Mouse (Mus musculus) Patski (cell line): ENCODE data around the gene Atad5. TPM values are rescaled to one million over a fixed set of nuclear protein-coding genes. Genes with fewer than 3 reads are reported as not detected.
"Not testable (repeated sequence)": the region's sequence is repeated elsewhere in the genome, so short reads cannot be mapped to it uniquely, and the experiment has no call there.

Experiments used
- ATAC-seq: fragments of 100-300 bp; one replicate; pipeline ENCODE4 v1.8.0; 2021
- CTCF ChIA-PET: fragments of 350-600 bp; sonication (Branson Sonifier 250); formaldehyde crosslinking; loops from one replicate; lab custom pipeline; 2022; ENCODE audit warnings: inconsistent platforms; lab: Charles Lee
- POLR2A ChIA-PET: fragments of 350-600 bp; sonication (Branson Sonifier 250); formaldehyde crosslinking; loops from one replicate; lab custom pipeline; 2022; ENCODE audit warnings: antibody characterized with exemption, inconsistent platforms; lab: Charles Lee
- DNase-seq: peaks from one replicate; pipeline ENCODE4 v3.0.0-alpha.2; 2011; ENCODE audit warnings: low read depth, low spot score
- H3K27me3 ChIP-seq: fragments of 371-371 bp; one replicate; pipeline ENCODE4 v1.5.1; 2021
- CTCF ChIP-seq: fragments of 100-300 bp; IDR thresholded peaks from one replicate; pipeline ENCODE4 v1.5.1; 2021
- in situ Hi-C: fragments of 300-500 bp; cut with MboI; formaldehyde crosslinking; loops from 3 replicates; pipeline ENCODE4 v1.11.1; 2018; ENCODE audit warnings: low pct_unique_long_range_greater_than_20kb, mixed read lengths
- polyA plus RNA-seq: library from polyadenylated mRNA; unstranded; gene quantifications from one replicate; pipeline ENCODE4 v1.2.3, GENCODE M21; 2021

Atad5 gene
- polyA plus RNA-seq, 1 experiment from 2014 or later = 4.5 TPM

DNA sequence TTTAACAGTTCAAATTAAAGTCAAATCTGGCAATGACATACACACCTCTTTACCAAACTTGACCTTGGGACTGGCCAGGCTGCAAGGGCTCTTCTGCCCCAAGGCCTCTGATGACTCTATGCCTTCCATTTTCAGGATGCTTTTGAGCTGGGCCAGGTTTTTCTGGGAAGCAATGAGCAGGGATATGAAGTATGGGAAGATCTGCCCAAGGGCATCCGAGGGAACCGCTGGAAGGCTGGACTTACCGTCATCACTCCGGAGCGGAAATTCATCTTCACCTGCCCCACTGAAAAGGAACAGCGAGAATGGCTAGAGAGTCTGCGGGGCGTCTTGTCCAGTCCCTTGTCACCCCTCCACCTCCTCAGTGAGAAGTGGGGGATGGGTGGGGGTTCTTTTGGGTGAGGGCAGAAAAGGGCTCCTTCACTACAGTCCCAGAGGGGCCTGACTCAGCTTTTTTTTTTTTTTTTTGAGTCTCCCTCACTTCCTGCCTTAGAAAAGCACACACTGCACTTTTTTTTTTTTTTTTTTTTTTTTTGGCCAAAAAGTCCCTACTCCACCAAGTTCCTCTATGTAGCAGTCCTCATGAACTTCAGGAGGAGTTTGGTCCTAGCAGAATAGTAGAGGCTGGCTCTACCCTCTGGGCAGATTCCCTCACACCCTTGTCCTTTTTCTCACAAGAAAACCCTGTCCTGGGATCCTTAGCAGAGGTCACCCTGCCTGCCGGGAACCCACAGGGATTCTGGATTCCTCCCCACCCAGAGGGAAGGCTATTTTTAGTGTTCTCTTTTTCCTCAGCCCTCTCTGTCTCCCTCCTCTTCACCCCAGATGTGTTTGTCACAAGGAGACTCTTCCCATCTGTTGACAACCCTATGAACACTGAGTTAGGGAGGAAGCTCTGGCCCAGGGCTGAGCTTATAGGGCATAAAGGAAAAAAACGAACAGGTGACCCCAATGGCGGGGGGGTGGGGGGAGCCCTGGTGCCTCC is 88.0 kb downstream of the Atad5 start:
- no peaks in the 10 kb centered on the region for H3K27me3 ChIP-seq
- DNase-seq = no peak
- POLR2A ChIA-PET = interaction anchor here (0.6 to 0.7 kb wide), 2 partner anchors 38 to 40 kb away, joined by 3 read pairs; no protein-coding TSS in a partner anchor
- in situ Hi-C loops = no loop called here
- no peak for TF ChIP-seq CTCF
- ATAC-seq = no peak
- CTCF ChIA-PET = no interaction called here

DNA sequence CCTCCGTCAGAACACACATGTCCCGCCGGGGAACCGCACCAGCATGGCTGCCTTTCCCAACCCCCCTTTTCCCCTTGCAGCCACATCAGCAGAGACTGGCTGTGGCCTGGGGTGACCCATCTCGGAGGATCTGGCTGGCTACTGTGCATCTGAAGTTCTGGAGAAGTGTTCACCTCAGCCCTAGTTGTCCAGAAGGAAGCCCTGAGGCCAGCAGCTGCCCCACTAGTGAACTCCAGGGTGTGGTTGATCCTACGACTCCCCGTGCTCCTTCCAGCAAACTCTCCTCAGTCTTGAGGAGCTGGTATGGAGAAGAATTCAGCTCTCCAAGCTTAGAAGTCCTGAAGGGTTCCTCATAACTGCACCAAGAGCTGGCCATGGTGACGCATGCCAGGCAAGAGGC is 89.1 kb downstream of the Atad5 start:
- ChIA-PET CTCF (no interaction called here), POLR2A (no interaction called here)
- H3K27me3 ChIP-seq = no peaks in the 10 kb centered on the region
- in situ Hi-C loops = no loop called here
- no peak for TF ChIP-seq CTCF
- no peak for DNase-seq
- ATAC-seq = no peak

DNA sequence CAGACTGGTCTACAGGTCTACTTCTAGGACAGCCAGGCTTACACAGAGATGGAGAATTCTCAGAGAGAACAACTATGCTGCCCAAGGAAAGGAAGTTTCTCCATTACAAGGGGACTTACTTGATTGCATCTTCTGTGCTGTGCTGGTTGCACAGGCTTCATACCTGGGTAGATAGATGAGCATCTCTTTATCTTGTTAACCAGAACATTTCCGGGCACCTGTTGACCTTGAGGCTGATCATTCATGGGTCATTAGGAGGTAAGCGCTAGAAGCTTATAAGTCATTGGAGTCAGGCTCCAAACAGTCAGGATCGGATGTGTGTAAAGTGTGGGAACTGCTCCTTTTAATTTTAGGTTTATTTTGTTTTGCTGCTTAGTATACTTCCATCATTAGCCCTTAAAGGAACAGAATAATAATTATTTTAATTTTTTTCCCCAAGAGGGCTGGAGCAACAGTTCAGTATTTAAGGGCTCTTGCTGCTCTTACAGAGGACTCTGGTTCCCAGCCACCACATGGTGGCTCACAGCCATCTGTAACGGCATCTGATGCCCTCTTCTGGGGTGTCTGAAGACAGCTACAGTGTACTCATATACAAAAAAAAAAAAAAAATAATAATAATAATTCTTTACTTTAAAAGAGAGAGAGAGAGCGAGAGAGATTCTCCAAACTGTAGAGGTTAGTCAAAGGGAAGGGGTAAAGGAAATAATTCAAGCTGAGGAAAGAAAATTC is 92.0 kb downstream of the Atad5 start:
- DNase-seq (no peak), ATAC-seq (no peak)
- TF ChIP-seq CTCF = no peak
- POLR2A ChIA-PET = no interaction called here
- no peaks in the 10 kb centered on the region for H3K27me3 ChIP-seq
- CTCF ChIA-PET = no interaction called here
- in situ Hi-C loops = no loop called here

DNA sequence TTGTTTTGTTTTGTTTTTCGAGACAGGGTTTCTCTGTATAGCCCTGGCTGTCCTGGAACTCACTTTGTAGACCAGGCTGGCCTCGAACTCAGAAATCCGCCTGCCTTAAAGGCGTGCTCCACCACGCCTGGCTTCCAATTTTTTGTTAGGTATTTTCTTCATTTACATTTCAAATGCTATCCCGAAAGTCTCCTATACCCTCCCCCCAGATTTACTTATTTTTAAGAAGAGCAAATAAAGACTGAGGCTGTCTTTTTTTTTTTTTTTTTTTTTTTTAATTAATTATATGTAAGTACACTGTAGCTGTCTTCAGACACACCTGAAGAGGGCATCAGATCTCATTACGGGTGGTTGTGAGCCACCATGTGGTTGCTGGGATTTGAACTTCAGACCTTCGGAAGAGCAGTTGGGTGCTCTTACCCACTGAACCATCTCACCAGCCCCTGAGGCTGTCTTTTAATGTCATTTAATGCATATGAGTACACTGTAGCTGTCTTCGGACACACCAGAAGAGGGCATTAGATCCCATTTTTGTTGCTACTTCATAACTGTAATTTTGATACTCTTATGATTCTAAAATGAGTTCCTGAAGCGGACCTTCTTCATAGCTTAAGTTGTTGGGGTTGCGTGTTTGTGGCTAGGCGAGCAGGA is 94.0 kb downstream of the Atad5 start:
- H3K27me3 ChIP-seq, POLR2A ChIA-PET, in situ Hi-C loops, ATAC-seq: not testable (repeated sequence)
- CTCF ChIA-PET = interaction anchor here (0.7 to 1.2 kb wide), 7 partner anchors 10 to 140 kb away, joined by 3 to 5 read pairs (median 4); partner anchors contain the start of gene Adap2
- peak; percentile 62 for TF ChIP-seq CTCF
- peak; percentile 19 for DNase-seq

DNA sequence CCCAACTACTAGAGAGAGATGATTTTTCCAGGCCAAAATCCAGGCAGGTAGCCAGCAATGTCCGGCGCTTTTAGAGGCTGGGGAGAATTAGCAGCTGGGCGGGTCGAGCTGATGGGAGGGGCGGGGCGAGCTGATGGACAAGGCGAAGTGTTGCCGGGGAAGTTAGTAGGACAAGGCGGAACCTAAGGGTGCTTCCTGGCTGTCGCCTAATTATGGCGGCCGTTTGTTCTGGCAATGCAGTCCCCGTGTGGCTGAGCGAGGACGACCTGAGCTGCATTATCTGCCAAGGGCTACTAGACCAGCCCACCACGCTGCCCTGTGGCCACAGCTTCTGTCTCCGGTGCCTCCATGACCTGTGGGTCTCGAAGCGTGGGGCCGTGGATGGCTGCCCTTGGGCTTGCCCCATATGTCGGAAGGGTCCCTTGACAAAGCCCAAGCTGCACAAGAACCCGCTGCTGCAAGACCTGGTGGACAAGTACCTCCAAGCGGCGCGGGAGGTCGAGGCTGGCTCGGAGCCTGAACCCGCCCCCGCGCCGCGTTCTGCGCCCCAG is 94.6 kb downstream of the Atad5 start, which contains the start of gene Rnf135:
Gene Rnf135, plus strand, starts transcription at position 147 of the 551 bp plus-strand sequence.
- in situ Hi-C loops = no loop called here
- ChIA-PET POLR2A (interaction anchor here (0.8 kb wide), 1 partner anchor 9 kb away, joined by 4 read pairs; no protein-coding TSS in a partner anchor), CTCF (interaction anchor here (0.7 to 1.2 kb wide), 7 partner anchors 9 to 140 kb away, joined by 3 to 5 read pairs (median 4); partner anchors contain the start of gene Adap2)
- DNase-seq (peak; percentile 77), ATAC-seq (peak; percentile 95)
- TF ChIP-seq CTCF = no peak
- no peaks in the 10 kb centered on the region for H3K27me3 ChIP-seq

DNA sequence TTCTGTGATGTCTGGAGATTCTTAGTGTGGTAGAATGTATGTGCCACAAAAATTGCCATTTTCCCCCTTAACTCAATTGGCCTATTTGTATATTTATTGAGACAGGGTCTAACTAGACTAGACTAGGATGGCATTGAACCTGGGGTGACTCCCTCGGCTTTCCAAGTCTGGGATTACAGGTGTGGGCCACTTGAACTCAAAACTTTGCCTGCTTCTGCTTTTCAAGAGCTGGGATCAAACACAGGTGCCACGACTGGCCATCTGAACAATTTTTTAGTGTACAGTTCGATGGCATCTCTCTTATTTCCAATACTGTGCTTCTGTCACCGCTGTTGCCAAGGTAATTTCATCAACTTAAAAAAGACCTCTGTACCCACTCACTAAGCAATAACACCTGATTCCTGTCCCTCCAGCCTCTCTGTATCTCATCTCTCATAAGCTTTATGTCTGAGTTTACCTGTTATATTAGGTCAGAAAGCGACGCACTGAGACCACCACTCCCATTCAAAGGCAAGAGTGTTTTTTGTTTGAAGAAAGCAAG is 95.4 kb downstream of the Atad5 start:
- CTCF ChIA-PET = interaction anchor here (1.3 to 1.9 kb wide), 3 partner anchors 10 to 19 kb away, joined by 4 to 5 read pairs (median 5); no protein-coding TSS in a partner anchor
- no peak for TF ChIP-seq CTCF
- H3K27me3 ChIP-seq = no peaks in the 10 kb centered on the region
- in situ Hi-C loops = no loop called here
- ATAC-seq = no peak
- no peak for DNase-seq
- POLR2A ChIA-PET = interaction anchor here (0.8 kb wide), 1 partner anchor 8 kb away, joined by 4 read pairs; no protein-coding TSS in a partner anchor

Other genes with a start within 250 kb of the Atad5 start
- gene Utp6, start 127.0 kb upstream of the Atad5 start, polyA plus RNA-seq = 49.7 TPM
- gene Suz12, start 96.3 kb upstream of the Atad5 start, polyA plus RNA-seq = 53.9 TPM
- gene Crlf3, start 8.4 kb upstream of the Atad5 start, polyA plus RNA-seq = 27.9 TPM
- gene Tefm, start 52.8 kb downstream of the Atad5 start, polyA plus RNA-seq = 26.0 TPM
- 0.19 TPM for gene Adap2, start 64.7 kb downstream of the Atad5 start, polyA plus RNA-seq
- gene Rnf135, start 94.5 kb downstream of the Atad5 start, polyA plus RNA-seq = 14.0 TPM
- gene Rhot1, start 119.6 kb downstream of the Atad5 start, polyA plus RNA-seq = 49.4 TPM
- gene Rhbdl3, start 211.5 kb downstream of the Atad5 start, polyA plus RNA-seq = 5.8 TPM